In the genomic region with DNA sequence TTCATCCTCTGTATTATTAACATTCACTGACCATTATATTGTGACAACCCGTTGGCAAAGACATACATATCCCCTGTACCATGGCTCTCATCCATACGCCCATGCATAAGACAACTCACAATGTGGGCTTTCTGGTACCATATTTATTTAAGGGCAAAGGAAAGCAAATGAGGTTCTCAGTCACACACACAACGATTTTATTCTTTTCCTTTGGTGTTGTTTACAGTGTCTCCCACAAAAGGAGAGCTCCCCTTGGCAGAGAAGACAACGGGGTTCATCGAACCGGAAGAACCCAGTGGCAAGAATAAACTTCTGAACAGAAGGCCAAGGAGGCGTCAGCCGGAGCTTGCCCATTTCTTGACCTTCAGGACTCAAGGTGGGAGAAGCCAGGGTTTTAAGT, we compare ENCODE assay signal across 35 mouse cellular contexts. TPM values are rescaled to one million over a fixed set of nuclear protein-coding genes. Genes with fewer than 3 reads are reported as not detected.
"Had no signal": no experiment of that assay in that cellular context is flagged by ENCODE, and none has a peak within 500 bp of the region (broad histone marks: within the 10 kb centered on the region; RNA-seq: fewer than 3 reads in every experiment).

Gene Pde6h (plus strand): TSS at position 301 of the 400 bp plus-strand sequence.

- H3K4me1 ChIP-seq: embryonic facial prominence, embryonic 12.5 days; forebrain, embryonic 12.5 days; forebrain, embryonic 13.5 days; forebrain, embryonic 15.5 days had no signal

- H3K27me3 ChIP-seq: embryonic facial prominence, embryonic 12.5 days; embryonic facial prominence, embryonic 13.5 days; embryonic facial prominence, embryonic 15.5 days; forebrain, embryonic 12.5 days; forebrain, embryonic 13.5 days; forebrain, embryonic 15.5 days had no signal

- H3K4me3 ChIP-seq: embryonic facial prominence, embryonic 10.5 days; embryonic facial prominence, embryonic 12.5 days; embryonic facial prominence, embryonic 13.5 days; embryonic facial prominence, embryonic 15.5 days; erythroblast, embryonic 14.5 days; forebrain, embryonic 10.5 days; forebrain, embryonic 12.5 days; forebrain, embryonic 13.5 days; forebrain, embryonic 15.5 days; gastrocnemius, adult 2 months; heart, adult 2 months; heart, embryonic 10.5 days had no signal

- DNase-seq: cerebellum, adult 8-10 months; cerebellum, adult 9-10 months; cerebellum, adult 9-11 months; cerebellum, postnatal 10 days; cerebellum, postnatal 14 days; cerebellum, postnatal 25 days; cerebellum, postnatal 36 days; embryo, embryonic 11 days; forebrain, postnatal 0 days; gastrocnemius, adult 2 months; gastrocnemius, postnatal 10 days; gastrocnemius, postnatal 14 days; gastrocnemius, postnatal 25 days; gastrocnemius, postnatal 36 days; heart, adult 18-20 months; heart, adult 2 months had no signal

- H3K9me3 ChIP-seq: embryonic facial prominence, embryonic 10.5 days; embryonic facial prominence, embryonic 12.5 days; embryonic facial prominence, embryonic 13.5 days; embryonic facial prominence, embryonic 15.5 days; forebrain, embryonic 10.5 days; forebrain, embryonic 12.5 days; forebrain, embryonic 13.5 days; forebrain, embryonic 15.5 days; heart, embryonic 10.5 days had no signal

- H3K36me3 ChIP-seq: embryonic facial prominence, embryonic 10.5 days; embryonic facial prominence, embryonic 12.5 days; embryonic facial prominence, embryonic 15.5 days; forebrain, embryonic 10.5 days; forebrain, embryonic 12.5 days; forebrain, embryonic 15.5 days had no signal

- ATAC-seq: forebrain, embryonic 13.5 days; forebrain, embryonic 14.5 days; forebrain, embryonic 15.5 days; forebrain, embryonic 16.5 days; forebrain, postnatal 0 days had no signal

- H3K4me2 ChIP-seq: embryonic facial prominence, embryonic 12.5 days; embryonic facial prominence, embryonic 13.5 days; embryonic facial prominence, embryonic 15.5 days; forebrain, embryonic 12.5 days; forebrain, embryonic 13.5 days; forebrain, embryonic 15.5 days had no signal

- H3K9ac ChIP-seq: embryonic facial prominence, embryonic 12.5 days; embryonic facial prominence, embryonic 13.5 days; embryonic facial prominence, embryonic 15.5 days; forebrain, embryonic 12.5 days; forebrain, embryonic 13.5 days; forebrain, embryonic 15.5 days; forebrain, postnatal 0 days had no signal

- H3K27ac ChIP-seq: embryonic facial prominence, embryonic 10.5 days; embryonic facial prominence, embryonic 12.5 days; embryonic facial prominence, embryonic 13.5 days; forebrain, embryonic 10.5 days; forebrain, embryonic 12.5 days; forebrain, embryonic 13.5 days; forebrain, embryonic 15.5 days; gastrocnemius, adult 2 months; heart, adult 2 months had no signal

RNA-seq across cellular contexts. Expression of gene Pde6h, which starts in this region (rescaled TPM):
- total RNA-seq: common myeloid progenitor, adult 5-6 weeks; gastrocnemius, adult 18-20 months; gastrocnemius, adult 2 months; gastrocnemius, adult 8-10 months; gastrocnemius, postnatal 10 days; gastrocnemius, postnatal 14 days; gastrocnemius, postnatal 25 days; gastrocnemius, postnatal 36 days; gastrocnemius, postnatal 4 days; granulocyte monocyte progenitor cell, adult 5-6 weeks; heart, adult 18-20 months had no signal
- polyA plus RNA-seq: embryonic facial prominence, embryonic 10.5 days; embryonic facial prominence, embryonic 11.5 days; embryonic facial prominence, embryonic 12.5 days; embryonic facial prominence, embryonic 13.5 days; embryonic facial prominence, embryonic 14.5 days; embryonic facial prominence, embryonic 15.5 days; erythroblast, embryonic 14.5 days; forebrain, embryonic 10.5 days; forebrain, embryonic 12.5 days; forebrain, embryonic 13.5 days; forebrain, embryonic 14.5 days; forebrain, embryonic 15.5 days; forebrain, embryonic 16.5 days; heart, embryonic 10.5 days had no signal
